Mouse (Mus musculus) liver, postnatal 0 days (tissue): ENCODE data around the gene Cacna1i.

Experiments used
- CTCF ChIP-seq: sonication (generic); IDR thresholded peaks from 2 replicates; pipeline ENCODE4 v1.5.1; 2016; ENCODE audit warnings: antibody characterized with exemption, low read depth
- EP300 ChIP-seq: IDR thresholded peaks from 2 replicates; pipeline ENCODE4 v1.6.1; 2016; ENCODE audit warnings: antibody characterized with exemption, low read depth, mild to moderate bottlenecking

DNA sequence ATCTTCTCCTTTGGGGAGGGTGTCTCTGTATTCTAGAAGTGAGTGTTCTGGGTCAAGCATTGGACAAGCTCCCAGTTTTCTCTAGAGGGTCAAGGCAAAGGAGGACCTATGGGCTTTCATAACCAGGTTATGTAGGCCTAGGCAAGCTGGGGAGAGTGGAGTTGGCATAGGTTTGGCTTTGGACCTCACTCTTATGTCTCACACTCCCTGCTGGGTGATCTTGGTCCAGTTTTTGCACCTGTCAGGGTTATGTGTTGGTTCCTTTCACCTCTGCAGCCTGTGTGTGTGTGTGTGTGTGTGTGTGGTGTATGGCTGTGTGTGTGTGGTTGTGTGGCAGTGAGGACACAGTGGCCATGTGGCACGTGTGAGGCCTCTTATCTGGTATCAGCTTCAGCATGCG is 8.0 kb upstream of the Cacna1i start:
- TF ChIP-seq CTCF (no peak), EP300 (no peak)
